Mouse (Mus musculus) retina, embryonic 14.5 days (tissue): ENCODE measurements at regions not wholly inside any gene's neighbourhood (a gene's known extent, or its start where the extent isn't known, plus 50 kb on each side); places are given as distances from the start of the nearest gene placed in this dataset.

Experiments used
- DNase-seq: peaks from one replicate; pipeline ENCODE4 v3.0.0-alpha.2; 2015; ENCODE audit warnings: low spot score

- no peak for DNase-seq
Measured at GRCm38 (mm10) chr11:52541210-52541609, 145.0 kb downstream of the 9530068E07Rik start.

DNA sequence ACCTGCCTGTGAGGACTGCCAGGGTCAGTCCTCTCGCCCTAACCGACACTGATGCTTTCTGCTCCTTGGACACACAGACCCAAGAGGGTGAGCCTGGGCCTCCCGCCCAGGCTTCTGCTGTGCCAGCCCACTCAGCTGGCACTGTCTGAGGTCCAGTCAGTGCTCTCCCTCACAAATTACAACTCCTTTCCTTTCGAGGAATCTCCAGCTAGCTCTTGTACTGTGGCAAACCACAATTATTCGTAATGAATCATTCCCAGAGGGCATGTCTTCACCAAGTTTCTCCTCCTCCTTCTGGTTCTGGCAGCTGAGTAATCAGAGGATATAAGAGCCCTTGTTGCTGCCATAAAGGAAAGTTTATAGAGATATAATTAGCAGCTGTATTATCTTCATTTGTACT is 155.2 kb downstream of the 9530068E07Rik start:
- DNase-seq = no peak

DNA sequence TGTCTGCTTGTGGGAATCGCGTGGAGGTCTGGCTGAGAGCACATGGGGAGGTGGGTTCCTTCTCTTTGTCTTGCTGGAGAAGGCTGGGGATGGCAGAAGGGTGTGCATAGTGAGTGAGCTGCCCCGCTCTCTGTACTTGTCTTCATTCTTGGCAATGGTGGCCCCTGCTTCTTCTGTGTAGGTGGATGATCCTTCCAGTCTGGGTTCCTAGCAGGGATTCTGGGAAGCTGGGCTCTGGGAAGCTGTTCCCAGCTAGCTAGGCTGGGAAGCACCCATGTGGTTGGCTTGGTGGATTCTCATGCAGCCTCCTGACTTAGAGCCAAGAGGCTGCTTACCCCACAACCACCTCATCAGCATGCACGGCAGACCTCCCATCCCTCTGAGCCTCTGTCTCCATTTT is 156.6 kb downstream of the 9530068E07Rik start:
- no peak for DNase-seq

DNA sequence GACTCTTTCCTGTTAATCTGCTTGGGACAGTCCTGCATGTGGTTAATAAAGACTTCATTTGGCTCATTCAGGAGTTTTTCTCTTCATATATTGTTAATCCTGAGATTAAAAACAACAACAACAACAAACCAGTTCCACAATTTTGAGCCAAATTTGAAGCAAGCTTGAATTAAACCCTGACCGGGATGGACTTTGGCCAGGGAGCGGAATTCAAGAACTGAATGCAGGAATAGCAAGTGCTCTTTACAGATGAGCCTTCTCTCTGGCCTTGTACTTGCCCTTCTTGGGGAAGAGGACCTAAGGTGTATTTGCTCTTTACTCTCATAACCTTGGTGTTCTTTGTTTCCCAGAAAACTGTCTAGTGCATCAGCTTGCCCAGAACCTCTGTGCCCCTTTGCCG is 161.6 kb downstream of the 9530068E07Rik start:
- DNase-seq = no peak

DNA sequence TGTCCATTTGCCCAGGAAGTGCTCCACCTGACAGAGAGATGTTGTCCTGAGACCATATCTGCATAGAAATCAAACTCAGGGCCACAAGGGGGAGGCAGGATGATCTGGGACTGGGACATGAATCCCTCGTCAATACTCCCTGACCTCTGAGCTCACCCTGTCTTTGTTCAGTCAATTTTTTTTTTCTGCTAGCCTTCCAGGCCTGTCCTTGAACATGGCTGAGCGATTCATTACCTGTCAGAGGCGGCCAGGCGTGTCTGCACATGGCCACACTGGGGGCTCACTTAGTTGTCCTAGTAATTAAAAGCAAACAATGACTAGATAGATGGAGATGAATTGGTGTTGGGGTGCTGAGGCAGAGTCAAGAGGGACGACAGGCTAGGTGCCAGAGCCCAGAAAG is 162.6 kb downstream of the 9530068E07Rik start:
- no peak for DNase-seq

- DNase-seq = peak; percentile 80
Measured at GRCm38 (mm10) chr11:52561281-52561680, 165.1 kb downstream of the 9530068E07Rik start.

DNA sequence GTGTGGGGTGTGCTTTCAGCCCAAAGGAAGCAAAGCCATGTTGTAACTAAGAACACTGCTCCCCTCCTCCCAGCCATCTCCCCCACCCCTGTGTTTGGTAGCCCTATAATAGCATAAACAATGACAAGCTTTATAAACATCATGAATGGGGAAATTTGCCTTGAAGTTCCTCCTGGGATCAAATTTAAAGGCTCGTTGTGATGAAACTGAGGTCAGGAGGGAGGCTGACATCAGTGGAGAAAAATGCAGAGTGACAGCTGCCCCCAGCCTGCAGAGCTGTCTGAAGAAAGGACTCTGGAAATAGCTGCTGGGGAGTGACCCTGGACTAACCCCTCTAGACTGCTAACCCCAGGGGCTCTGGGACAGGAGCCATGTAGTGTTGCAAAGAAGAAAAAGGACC is 169.2 kb downstream of the 9530068E07Rik start:
- DNase-seq = peak; percentile 70

DNA sequence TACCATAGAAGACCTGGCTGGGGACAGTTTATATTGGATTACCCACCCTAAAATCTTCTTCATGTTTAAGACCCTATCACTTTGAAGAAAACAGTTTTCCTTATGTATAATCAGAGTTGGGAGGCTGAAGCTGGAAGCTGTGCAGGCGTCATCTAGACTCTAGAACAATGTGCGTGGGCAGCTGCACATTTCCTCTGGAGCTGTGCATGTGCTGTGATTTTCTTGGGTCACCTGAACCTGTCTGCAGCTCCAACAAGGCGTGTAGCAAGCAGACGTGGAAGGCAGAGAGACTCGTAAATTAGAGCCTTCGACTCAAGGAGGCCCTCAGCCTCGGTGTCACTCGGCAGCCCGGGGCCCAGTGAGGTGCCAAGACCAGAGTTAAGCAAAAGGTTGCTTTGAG is 169.8 kb downstream of the 9530068E07Rik start:
- no peak for DNase-seq

GRCm38 (mm10) chr11:52567945-52568687 is 171.9 kb downstream of the 9530068E07Rik start:
- no peak for DNase-seq

- DNase-seq = no peak
Measured at GRCm38 (mm10) chr11:52568794-52569193, 172.6 kb downstream of the 9530068E07Rik start.

- peak; percentile 64 for DNase-seq
Measured at GRCm38 (mm10) chr11:52569759-52570158, 173.5 kb downstream of the 9530068E07Rik start.

GRCm38 (mm10) chr11:52578471-52578870 is 182.2 kb downstream of the 9530068E07Rik start:
- peak; percentile 13 for DNase-seq

GRCm38 (mm10) chr11:52579764-52580377 is 183.6 kb downstream of the 9530068E07Rik start:
- no peak for DNase-seq

DNA sequence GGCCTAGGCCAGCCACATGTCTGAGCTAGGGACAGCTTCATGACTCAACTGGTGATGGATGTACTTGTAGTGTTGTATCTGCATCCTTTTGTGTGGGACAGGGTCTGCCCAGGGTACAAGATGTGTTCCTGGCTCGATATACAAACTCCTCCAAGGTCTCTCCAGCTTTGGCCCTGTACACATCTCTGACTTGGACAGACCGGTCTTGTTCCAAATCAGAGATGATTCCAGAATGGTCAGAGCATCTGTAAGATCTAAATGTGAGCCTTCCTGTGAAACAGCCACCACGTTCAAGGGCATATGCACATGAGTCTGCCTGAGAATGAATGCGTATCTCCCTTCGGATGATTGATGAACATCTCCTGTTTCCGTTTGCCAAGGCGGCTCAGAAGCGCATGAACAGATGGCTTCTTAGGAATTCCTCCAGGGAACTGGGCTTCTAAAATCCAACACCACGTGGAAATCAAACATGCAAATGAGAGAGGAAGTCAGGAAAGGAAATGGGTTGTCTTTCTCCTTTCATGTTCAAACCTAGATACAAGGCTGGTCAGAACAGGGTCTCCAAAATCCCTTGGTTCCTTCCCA is 172.7 kb upstream of the Fstl4 start:
- DNase-seq = no peak

DNA sequence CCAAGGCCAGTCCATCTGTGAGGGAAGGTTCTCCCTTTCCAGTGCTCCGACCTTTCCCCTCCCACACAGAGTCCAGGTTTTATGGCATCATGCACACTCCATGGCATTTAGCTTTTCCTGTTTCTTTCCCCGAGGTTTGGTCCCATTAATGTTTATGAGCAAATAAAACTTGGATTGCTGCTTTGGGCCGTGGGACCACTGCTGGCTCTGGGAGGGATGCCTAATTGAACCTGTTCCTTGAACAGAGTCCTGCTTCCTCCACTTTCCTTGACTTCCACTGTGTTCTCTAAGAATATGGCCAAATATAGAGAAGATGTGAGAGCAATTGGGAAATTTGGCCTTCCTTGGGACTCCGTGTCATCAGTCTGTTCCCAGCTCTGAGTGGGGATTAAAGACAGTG is 170.3 kb upstream of the Fstl4 start:
- no peak for DNase-seq

- DNase-seq = no peak
Measured at GRCm38 (mm10) chr11:52601196-52601595, 163.2 kb upstream of the Fstl4 start.

GRCm38 (mm10) chr11:52602061-52602561 is 162.3 kb upstream of the Fstl4 start:
- DNase-seq = no peak

- no peak for DNase-seq
Measured at GRCm38 (mm10) chr11:52602796-52603195, 161.6 kb upstream of the Fstl4 start.

DNA sequence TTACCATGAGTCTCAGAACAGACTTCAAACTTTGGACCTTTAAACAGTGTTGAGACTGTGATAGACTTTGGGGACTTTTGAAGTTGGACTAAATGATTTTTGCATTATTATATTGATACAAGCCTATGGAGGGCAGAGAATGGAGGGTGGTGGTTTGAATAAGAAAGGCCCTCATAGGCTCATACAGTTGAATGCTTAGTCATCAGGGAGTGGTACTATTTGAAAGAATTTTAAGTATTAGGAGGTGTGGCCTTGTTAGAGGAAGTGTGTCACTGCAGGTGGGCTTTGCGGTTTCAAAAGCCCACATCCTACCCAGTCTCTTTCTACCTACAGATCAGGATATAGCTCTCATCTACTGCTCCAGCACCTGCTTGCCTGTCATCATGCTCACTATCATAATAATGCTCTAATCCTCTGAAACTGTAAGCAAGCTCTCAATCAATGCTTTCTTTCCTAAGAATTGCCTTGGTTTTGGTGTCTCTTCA is 153.7 kb upstream of the Fstl4 start:
- DNase-seq = no peak

- no peak for DNase-seq
Measured at GRCm38 (mm10) chr11:52615622-52616021, 148.8 kb upstream of the Fstl4 start.

- no peak for DNase-seq
Measured at GRCm38 (mm10) chr11:52618646-52619045, 145.8 kb upstream of the Fstl4 start.

DNA sequence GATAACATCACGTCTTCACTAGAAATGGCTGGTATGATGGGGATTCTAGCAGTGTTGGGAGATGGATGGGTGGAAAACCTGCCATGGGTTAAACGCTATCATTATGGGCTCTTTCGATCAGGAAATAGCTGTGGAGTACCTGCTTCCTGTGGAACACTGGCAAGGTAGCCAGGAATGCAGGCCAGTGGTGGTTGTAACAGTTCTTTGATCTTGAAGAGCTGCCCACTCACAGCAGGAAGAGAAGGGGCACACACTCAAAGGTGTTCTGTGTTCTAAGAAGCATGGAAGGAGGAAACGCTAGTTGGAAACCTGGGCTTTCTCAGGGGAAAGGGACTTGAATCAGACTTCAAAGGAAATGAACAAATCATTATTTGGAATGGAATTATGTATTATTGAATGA is 141.6 kb upstream of the Fstl4 start:
- DNase-seq = no peak

DNA sequence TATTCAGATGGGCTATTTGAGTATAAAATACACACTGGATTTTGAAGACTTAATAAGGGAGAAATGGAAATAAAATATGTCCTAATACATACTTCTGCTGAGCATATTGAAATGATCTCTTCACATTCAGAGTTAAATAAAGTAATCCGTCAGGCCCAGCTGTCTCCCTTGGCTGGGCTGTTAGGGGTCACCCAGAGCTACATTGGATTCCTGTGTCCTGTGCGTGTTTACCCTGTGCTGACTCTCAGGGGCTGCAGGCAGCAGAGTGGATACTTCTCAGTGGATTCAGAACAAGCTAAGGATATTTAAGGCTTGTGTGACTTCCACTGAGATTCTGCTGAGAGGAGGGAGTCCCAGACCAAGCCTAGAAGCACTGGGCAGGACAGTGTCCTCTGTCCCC is 135.6 kb upstream of the Fstl4 start:
- DNase-seq = no peak
